Mouse (Mus musculus) hindbrain, embryonic 12.5 days (tissue): ENCODE results near the gene Aldh4a1. TPM values are rescaled to one million over a fixed set of nuclear protein-coding genes. Genes with fewer than 3 reads are reported as not detected.
A peak's percentile ranks its signal among the peaks of the same experiment; 100 is the strongest.

Experiments
- ATAC-seq: fragments of 200-750 bp; cut with Nextera tagmentation; 2 replicates; pipeline ENCODE4 v1.8.0; 2017; ENCODE audit warnings: moderate TSS enrichment; ENCODE audit not compliant: low FRiP score
- H3K27ac ChIP-seq: fragments of 300-500 bp; sonication (generic); 2 replicates; pipeline ENCODE4 v1.5.1; 2016; ENCODE audit warnings: mild to moderate bottlenecking
- H3K27me3 ChIP-seq: fragments of 300-500 bp; sonication (generic); 2 replicates; pipeline ENCODE4 v1.6.1; 2016; ENCODE audit warnings: mild to moderate bottlenecking
- H3K36me3 ChIP-seq: fragments of 300-500 bp; sonication (generic); 2 replicates; pipeline ENCODE4 v1.6.1; 2016; ENCODE audit warnings: mild to moderate bottlenecking
- H3K4me1 ChIP-seq: fragments of 300-500 bp; sonication (generic); 2 replicates; pipeline ENCODE4 v1.6.1; 2016
- H3K4me2 ChIP-seq: fragments of 300-500 bp; sonication (generic); replicated peaks from 2 replicates; pipeline ENCODE4 v1.6.1; 2016; ENCODE audit warnings: mild to moderate bottlenecking
- H3K4me3 ChIP-seq: fragments of 300-500 bp; sonication (generic); 2 replicates; pipeline ENCODE4 v1.5.1; 2016; ENCODE audit warnings: mild to moderate bottlenecking
- H3K9ac ChIP-seq: fragments of 300-500 bp; sonication (generic); 2 replicates; pipeline ENCODE4 v1.6.1; 2016; ENCODE audit warnings: mild to moderate bottlenecking, moderate library complexity
- H3K9me3 ChIP-seq: fragments of 300-500 bp; sonication (generic); replicated peaks from 2 replicates; pipeline ENCODE4 v1.6.1; 2016; ENCODE audit warnings: mild to moderate bottlenecking
- WGBS: fragments of 180-500 bp; shearing (Covaris S2); methylation state at CpG from one replicate; pipeline ENCODE4 v1.1.7; 2016; 5-methylcytosine and 5-hydroxymethylcytosine counted together
- polyA plus RNA-seq: library from polyadenylated mRNA; unstranded; fragments of >200 nt; fragmentation: Nextera tagmentation; extraction: Ambion mirVana; gene quantifications from 2 replicates; pipeline ENCODE4 v1.2.1, GENCODE M21; 2016

Gene Aldh4a1
- polyA plus RNA-seq, 1 experiment from 2014 or later = 21.4 TPM

DNA sequence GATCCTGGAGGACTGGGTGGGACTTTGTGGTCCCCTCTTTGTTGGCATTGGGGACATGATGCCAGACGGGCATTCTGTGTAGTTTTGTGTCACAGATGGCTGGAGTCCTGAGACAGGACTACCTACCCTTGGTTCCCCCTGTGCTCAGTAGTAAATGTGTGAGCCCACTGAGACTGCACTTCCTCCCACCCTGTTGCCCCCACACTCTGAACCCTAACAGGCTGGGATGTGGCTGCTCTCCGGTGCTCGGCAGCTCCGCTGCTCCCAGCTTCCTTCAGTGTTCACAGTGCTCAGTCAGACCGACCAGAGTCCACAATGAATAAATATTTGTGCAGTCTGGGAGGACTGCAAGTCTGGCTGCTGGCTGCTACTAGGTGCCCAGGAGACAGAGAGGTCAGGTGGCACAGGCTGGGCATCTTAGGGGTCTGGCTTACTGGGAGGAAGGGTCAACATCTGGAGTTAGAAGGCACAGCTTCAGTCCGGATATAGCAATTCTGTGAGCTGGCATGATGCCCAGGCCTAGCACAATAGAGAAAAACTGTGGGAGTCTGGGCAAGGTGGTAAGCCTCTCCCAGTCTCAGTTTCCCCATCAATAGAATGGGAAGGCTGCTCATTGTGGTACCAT is 41.1 kb upstream of the Aldh4a1 start:
- ATAC-seq = peak; percentile 21; the same call in 1 of the 2 replicates
- 49% methylated on average over 6 of the region's 6 CpGs for WGBS
- H3K4me3 ChIP-seq = no peak overlapping the region
- H3K4me1 ChIP-seq = peaks cover 64% of the 10 kb centered on the region
- H3K27ac ChIP-seq = peak overlapping the region; percentile 50
- H3K4me2 ChIP-seq = peak overlapping the region; percentile 39
- H3K9ac ChIP-seq = peak overlapping the region; percentile 28; the same call in 1 of the 2 replicates
- H3K9me3 ChIP-seq = no peaks in the 10 kb centered on the region
- no peaks in the 10 kb centered on the region for H3K27me3 ChIP-seq
- no peaks in the 10 kb centered on the region for H3K36me3 ChIP-seq

DNA sequence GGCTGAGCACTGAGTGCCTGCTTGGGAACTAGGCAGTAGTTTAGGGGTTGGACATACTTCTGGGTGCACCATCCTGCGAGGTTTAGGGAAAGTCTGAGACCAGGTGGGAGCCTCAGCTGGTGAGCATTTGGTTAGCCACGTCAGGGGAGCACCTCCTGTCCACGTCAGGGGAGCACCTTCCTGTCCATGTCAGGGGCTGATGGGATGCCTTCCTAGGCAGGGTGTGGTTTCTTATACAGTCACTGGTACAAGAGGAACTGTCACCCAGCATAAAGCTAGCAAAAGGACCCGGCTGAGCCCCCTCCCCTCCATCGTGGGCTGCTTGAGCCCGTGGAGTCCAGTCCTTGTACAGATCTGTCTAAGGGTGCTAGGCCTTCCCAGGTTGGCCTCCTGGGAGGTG is 40.3 kb upstream of the Aldh4a1 start:
- Histone ChIP-seq H3K36me3 (no peaks in the 10 kb centered on the region), H3K27ac (no peak overlapping the region), H3K9ac (no peak overlapping the region), H3K4me1 (peaks cover 61% of the 10 kb centered on the region), H3K27me3 (no peaks in the 10 kb centered on the region), H3K4me2 (no peak overlapping the region), H3K4me3 (no peak overlapping the region), H3K9me3 (no peaks in the 10 kb centered on the region)
- WGBS = 83% methylated on average over 6 of the region's 6 CpGs
- no peak for ATAC-seq

GRCm38 (mm10) chr4:139582903-139583302 is 39.8 kb upstream of the Aldh4a1 start:
- Histone ChIP-seq H3K27me3 (no peaks in the 10 kb centered on the region), H3K9me3 (no peaks in the 10 kb centered on the region), H3K4me2 (no peak overlapping the region), H3K4me1 (peaks cover 67% of the 10 kb centered on the region), H3K4me3 (no peak overlapping the region), H3K36me3 (no peaks in the 10 kb centered on the region), H3K27ac (no peak overlapping the region), H3K9ac (peak overlapping the region; percentile 13; the same call in 1 of the 2 replicates)
- ATAC-seq = no peak
- 34% methylated on average over 3 of the region's 3 CpGs for WGBS

GRCm38 (mm10) chr4:139583629-139584245 is 38.9 kb upstream of the Aldh4a1 start:
- ATAC-seq = no peak
- Histone ChIP-seq H3K9me3 (no peaks in the 10 kb centered on the region), H3K27ac (no peak overlapping the region), H3K4me2 (no peak overlapping the region), H3K4me1 (peaks cover 66% of the 10 kb centered on the region), H3K36me3 (no peaks in the 10 kb centered on the region), H3K9ac (no peak overlapping the region), H3K27me3 (no peaks in the 10 kb centered on the region), H3K4me3 (no peak overlapping the region)
- 86% methylated on average over 11 of the region's 11 CpGs for WGBS

DNA sequence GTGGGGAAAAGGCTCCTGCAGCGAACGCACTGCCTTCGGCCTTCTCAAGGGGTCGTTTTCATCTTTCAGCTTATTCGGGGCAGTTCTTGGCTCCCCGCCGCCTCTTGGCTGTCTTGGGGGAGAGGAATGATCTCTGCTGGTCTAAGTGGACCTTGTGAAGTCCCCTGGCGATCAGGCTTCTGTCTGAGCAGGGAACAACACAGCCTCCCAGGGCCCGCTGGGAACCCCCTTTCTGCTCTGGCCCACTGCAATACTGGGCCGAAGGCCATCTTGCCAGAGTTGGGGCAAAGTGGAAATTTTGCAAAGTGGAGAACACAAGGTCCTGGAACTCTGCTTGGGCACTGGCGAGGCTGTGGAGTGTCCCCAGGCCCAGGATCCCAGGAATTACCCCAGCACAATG is 38.0 kb upstream of the Aldh4a1 start:
- Histone ChIP-seq H3K27ac (no peak overlapping the region), H3K36me3 (no peaks in the 10 kb centered on the region), H3K9me3 (no peaks in the 10 kb centered on the region), H3K9ac (0 out of 2 replicates have a peak overlapping the region, but pooled peaks have one; percentile 36), H3K4me2 (no peak overlapping the region), H3K4me3 (no peak overlapping the region), H3K27me3 (no peaks in the 10 kb centered on the region), H3K4me1 (peaks cover 61% of the 10 kb centered on the region)
- no peak for ATAC-seq
- 76% methylated on average over 11 of the region's 11 CpGs for WGBS

DNA sequence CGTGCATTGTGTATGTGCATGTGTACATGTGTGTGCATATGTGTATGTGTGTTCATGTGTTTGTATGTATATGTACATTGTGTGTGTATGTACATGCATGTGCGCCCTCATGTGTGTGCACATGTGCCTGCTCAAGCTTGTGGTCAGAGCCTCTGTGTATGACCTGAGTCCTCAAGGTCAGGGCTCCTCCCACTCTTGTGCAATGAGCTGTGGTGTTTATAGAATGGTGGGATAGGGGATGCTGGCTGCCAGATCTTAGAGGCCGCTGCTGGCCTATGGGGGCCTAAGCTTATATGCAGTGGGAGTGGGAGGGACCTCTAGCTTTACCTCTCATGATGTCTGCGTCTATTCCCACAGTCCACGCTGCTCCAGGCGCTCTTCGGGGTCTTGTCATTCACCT is 37.0 kb upstream of the Aldh4a1 start:
- no peak overlapping the region for H3K4me2 ChIP-seq
- H3K9ac ChIP-seq = no peak overlapping the region
- H3K27me3 ChIP-seq = no peaks in the 10 kb centered on the region
- H3K27ac ChIP-seq = no peak overlapping the region
- no peaks in the 10 kb centered on the region for H3K36me3 ChIP-seq
- ATAC-seq = no peak
- H3K4me1 ChIP-seq = peaks cover 61% of the 10 kb centered on the region
- 91% methylated on average over 7 of the region's 7 CpGs for WGBS
- no peaks in the 10 kb centered on the region for H3K9me3 ChIP-seq
- no peak overlapping the region for H3K4me3 ChIP-seq

- H3K4me1 ChIP-seq = peaks cover 46% of the 10 kb centered on the region
- ATAC-seq = no peak
- H3K4me2 ChIP-seq = no peak overlapping the region
- no peaks in the 10 kb centered on the region for H3K36me3 ChIP-seq
- WGBS = 71% methylated on average over 4 of the region's 4 CpGs
- no peaks in the 10 kb centered on the region for H3K27me3 ChIP-seq
- no peak overlapping the region for H3K4me3 ChIP-seq
- H3K27ac ChIP-seq = no peak overlapping the region
- H3K9ac ChIP-seq = no peak overlapping the region
- H3K9me3 ChIP-seq = no peaks in the 10 kb centered on the region
Observed at GRCm38 (mm10) chr4:139587370-139587769, 35.3 kb upstream of the Aldh4a1 start.

DNA sequence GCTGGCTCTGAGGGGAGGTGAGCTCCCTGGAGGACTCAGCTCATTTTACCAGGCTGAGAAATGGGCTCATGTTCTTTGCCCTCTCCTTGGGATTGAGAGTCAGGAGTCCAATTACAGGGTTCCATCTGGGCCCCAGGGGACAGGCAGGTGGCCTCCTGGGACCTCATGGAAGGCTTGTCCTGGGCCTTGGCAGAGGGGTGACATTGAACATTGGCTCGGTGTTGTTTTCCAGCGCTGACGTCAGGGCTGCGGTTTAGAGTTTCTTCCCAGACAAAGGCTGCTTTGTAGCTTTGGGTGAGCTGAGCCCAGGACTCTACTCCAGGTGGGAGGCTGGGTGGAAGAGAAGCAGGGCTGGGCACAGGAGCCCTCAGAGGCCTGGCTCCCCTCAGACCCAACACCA is 34.9 kb upstream of the Aldh4a1 start:
- Histone ChIP-seq H3K9ac (no peak overlapping the region), H3K4me1 (peaks cover 45% of the 10 kb centered on the region)
- 84% methylated on average over 4 of the region's 4 CpGs for WGBS

DNA sequence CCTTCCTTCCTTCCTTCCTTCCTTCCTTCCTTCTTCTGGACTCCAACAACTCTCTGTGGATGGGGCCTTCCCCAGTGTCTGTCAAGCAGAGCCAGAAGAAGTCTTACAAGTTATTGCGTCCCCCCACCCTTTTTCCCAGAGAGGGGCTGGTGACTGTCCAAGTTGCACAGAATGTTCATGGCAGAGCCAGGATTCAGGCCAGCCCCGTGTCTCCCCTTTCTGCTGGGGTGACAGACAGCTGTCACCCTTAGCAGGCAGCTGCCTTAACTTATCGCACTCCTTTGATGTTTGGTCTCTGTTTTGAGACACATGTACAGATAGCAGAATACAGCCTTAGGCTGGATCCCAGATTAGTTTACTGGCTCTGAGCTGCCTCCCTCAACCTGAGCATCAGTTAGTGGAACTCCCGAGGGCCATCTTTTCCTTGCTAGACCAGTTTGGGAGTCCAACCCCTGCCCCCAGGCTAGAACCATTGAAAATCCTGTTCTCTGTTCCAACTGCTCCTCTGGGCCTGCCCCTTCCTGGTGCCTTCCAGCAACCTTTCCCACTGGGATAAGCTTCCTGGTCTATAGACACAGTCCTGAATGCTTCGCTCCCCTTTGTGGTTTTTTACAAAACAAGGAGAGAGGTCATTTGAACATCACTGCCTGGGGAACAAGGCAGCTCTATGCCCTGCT is 33.2 kb upstream of the Aldh4a1 start:
- WGBS = 52% methylated on average over 5 of the region's 5 CpGs
- H3K9me3 ChIP-seq = no peaks in the 10 kb centered on the region

More for the DNA sequence above, 34.9 kb upstream of the Aldh4a1 start:
- no peaks in the 10 kb centered on the region for H3K9me3 ChIP-seq
- no peak overlapping the region for H3K4me3 ChIP-seq
- no peak overlapping the region for H3K4me2 ChIP-seq
- H3K27me3 ChIP-seq = no peaks in the 10 kb centered on the region
- no peak overlapping the region for H3K27ac ChIP-seq
- no peak for ATAC-seq
- no peaks in the 10 kb centered on the region for H3K36me3 ChIP-seq

DNA sequence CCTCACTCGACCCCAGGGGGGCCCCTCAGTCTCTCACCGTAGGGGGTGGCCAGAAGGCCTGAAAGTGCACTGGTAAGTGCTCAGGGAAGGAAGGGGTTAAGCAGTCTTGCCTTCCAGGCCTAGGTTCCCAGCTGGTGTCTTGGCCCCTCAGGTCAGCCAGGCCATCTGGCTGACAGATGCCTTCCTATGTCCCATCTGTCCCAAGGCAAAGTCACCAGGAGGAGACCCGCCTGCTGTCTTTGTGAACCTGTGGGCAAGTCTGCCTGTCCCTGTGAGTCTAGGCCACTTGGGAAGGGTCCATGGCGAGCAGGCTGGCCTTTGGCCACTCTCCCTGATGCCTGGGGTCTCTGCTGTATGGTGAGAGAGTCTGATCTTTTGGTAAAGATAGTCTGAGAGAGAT is 32.2 kb upstream of the Aldh4a1 start:
- ATAC-seq = 0 out of 2 replicates have a peak, but pooled peaks have one; percentile 44
- Histone ChIP-seq H3K36me3 (no peaks in the 10 kb centered on the region), H3K9me3 (no peaks in the 10 kb centered on the region), H3K4me2 (no peak overlapping the region), H3K4me1 (peaks cover 34% of the 10 kb centered on the region), H3K27me3 (no peaks in the 10 kb centered on the region), H3K9ac (no peak overlapping the region), H3K4me3 (no peak overlapping the region), H3K27ac (peak overlapping the region; percentile 58; the same call in 1 of the 2 replicates)
- WGBS = 25% methylated on average over 4 of the region's 4 CpGs

More for the DNA sequence above, 33.2 kb upstream of the Aldh4a1 start:
- no peaks in the 10 kb centered on the region for H3K27me3 ChIP-seq
- peak overlapping the region; percentile 55; the same call in 1 of the 2 replicates for H3K27ac ChIP-seq
- no peak for ATAC-seq
- no peak overlapping the region for H3K9ac ChIP-seq
- H3K4me1 ChIP-seq = peaks cover 36% of the 10 kb centered on the region
- H3K36me3 ChIP-seq = no peaks in the 10 kb centered on the region
- no peak overlapping the region for H3K4me3 ChIP-seq
- H3K4me2 ChIP-seq = no peak overlapping the region

GRCm38 (mm10) chr4:139592895-139593294 is 29.8 kb upstream of the Aldh4a1 start:
- ATAC-seq = no peak
- no peak overlapping the region for H3K27ac ChIP-seq
- 87% methylated on average over 7 of the region's 7 CpGs for whole genome bisulfite sequencing

DNA sequence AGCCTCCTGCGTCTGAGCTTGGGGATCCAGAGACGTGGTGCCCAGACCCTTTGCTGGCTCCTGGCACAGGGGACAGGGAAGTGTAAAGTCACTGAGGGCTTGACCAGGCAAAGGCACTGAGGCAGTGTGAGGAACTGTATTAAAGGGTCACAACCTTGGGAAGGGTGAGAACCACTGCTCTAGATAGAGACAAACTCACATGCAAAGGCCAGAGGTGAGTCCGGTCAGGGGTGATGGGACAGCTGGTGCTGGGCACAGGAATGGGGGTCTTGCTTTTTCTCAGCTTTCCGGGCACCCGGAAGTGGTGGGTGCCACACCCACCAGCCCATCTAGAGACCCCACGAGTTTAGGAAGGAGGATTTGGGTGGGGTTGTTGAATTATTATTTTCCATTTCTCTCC is 29.3 kb upstream of the Aldh4a1 start:
- Histone ChIP-seq H3K9ac (no peak overlapping the region), H3K9me3 (no peaks in the 10 kb centered on the region), H3K4me3 (no peak overlapping the region), H3K4me1 (peaks cover 51% of the 10 kb centered on the region), H3K36me3 (no peaks in the 10 kb centered on the region), H3K27ac (no peak overlapping the region), H3K4me2 (no peak overlapping the region), H3K27me3 (no peaks in the 10 kb centered on the region)
- WGBS = 67% methylated on average over 6 of the region's 6 CpGs
- no peak for ATAC-seq

More at GRCm38 (mm10) chr4:139592895-139593294, 29.8 kb upstream of the Aldh4a1 start:
- Histone ChIP-seq H3K9me3 (no peaks in the 10 kb centered on the region), H3K4me3 (no peak overlapping the region), H3K4me1 (peaks cover 47% of the 10 kb centered on the region), H3K9ac (no peak overlapping the region), H3K36me3 (no peaks in the 10 kb centered on the region), H3K4me2 (no peak overlapping the region), H3K27me3 (no peaks in the 10 kb centered on the region)
